Mouse (Mus musculus) cerebellum, postnatal 36 days (tissue): ENCODE data around the gene Bnc2.

ENCODE experiments used
- DNase-seq, 2 experiments: peaks; one replicate each; pipeline ENCODE4 v3.0.0; 2021 to 2022; ENCODE audit warnings: mixed read lengths in 2 of 2

The Bnc2 gene

GRCm38 (mm10) chr4:84632832-84633789, 42.0 kb downstream of the Bnc2 start:
- no peak for DNase-seq

GRCm38 (mm10) chr4:84627616-84628015, 47.5 kb downstream of the Bnc2 start:
- DNase-seq = no peak

- no peak for DNase-seq
Measured at GRCm38 (mm10) chr4:84623312-84623711, 51.8 kb downstream of the Bnc2 start.

- DNase-seq = no peak
Measured at GRCm38 (mm10) chr4:84621785-84622184, 53.3 kb downstream of the Bnc2 start.

- no peak for DNase-seq
Measured at GRCm38 (mm10) chr4:84609861-84610260, 65.2 kb downstream of the Bnc2 start.

- no peak for DNase-seq
Measured at GRCm38 (mm10) chr4:84604461-84604860, 70.6 kb downstream of the Bnc2 start.

DNA sequence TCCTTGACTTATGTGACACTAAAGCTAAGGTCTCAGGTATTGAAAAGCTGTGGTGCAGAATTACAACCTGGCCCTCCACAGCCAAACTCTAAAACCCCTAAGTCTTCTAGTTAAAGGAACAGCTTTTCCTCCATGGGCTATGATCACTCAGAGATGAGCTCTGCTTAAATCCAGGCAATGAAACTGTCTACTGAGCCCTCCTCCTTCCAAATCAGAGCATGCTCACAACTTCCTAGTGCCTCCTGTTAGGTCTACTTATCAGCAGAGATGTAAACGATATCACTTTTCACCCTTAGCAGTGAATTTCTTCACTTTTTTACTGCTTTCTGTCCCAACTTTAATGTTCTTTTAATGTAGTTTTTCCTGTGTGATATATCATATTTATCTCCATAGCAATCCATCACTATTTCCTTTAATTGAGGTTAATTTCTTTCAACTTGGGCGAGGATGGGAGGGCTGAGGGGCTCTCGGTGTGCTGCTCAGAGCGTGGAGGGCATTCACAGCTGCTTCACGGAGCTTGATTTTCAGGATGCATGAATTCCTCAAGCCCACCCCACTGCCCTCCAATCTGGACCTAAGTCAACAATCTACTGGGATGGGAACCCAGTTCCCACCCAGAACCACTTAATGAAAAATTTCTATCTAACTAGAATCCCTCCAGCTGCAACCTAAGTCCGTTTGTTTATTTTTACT, 94.7 kb downstream of the Bnc2 start:
- DNase-seq = no peak

DNA sequence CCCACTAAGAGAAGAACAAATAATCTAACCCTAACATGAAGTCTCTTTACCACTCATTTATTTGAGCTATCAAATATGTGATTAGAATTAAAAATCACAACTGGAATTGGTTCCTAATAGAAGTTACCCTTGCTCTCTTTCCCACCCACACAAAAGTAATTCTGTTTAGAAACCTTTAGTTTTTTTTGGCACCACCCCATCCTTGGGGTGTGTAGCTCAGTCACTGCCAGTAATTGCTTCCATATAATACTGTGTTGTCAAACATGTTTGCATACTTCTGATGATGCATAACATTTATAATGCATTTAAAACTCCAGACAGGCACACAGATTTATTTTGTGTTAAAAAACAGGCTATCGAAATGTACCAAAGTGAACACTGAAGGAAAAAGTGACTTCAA, 96.8 kb downstream of the Bnc2 start:
- no peak for DNase-seq

GRCm38 (mm10) chr4:84566123-84566522, 109.0 kb downstream of the Bnc2 start:
- DNase-seq = no peak

- DNase-seq = peak; percentile 21 to 28
Measured at GRCm38 (mm10) chr4:84545204-84545871, 129.7 kb downstream of the Bnc2 start.

DNA sequence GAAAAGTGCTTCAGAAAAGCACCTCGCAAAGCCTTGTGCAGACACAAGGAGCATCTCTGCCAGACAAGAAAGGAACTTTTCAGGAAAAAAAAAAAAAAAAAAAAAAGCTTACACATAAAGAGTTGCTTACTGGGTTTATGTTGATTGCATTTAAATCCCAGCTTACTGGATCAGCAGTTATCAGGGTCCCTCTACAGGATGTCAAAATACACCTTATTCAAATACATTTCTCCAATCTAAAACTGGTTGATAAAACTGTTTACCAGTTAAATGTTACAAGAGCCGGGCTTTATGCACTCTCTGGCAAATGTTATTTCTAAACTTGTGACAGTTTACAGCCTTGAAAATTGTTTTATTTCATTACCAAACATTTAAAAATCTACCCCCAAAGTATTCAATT, 130.4 kb downstream of the Bnc2 start:
- no peak for DNase-seq

DNA sequence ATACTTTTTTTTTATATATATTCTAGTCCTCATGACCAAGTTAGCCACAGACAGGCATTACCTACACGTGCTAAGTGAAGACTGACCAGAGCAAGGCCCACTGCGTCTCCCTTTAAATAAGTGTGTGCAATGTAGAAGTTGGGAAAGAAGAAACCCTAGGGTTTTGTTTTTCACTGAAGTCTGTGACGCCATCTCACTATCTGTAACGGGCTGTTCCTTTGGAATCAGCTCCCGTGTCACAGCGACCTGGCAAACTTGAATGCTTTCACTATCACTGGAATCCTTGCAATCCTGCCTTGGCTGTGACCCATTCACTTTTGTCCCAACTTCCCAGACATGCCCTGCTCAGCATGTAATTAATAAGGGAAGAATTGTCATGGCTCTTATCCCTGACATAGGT, 134.5 kb downstream of the Bnc2 start:
- no peak for DNase-seq

DNA sequence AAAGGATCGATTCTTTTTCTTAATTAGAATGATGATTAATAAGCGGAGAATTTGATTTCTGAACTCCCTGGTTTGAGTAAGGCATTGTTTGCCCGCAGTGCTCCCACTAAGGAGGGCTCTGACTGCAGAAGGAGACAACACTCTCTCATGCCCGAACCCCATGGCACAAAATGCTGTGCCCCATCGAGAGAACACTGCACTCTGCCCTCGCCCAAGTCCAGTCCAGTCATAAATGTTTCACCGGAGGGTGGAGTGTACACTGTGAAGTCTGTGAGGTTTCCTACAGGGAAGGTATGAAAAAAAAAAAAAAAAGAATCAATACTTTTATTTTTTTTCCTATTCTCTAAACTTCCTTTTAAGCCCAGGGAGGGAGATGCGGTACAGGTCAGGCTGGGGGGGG, 135.7 kb downstream of the Bnc2 start:
- DNase-seq = no peak

DNA sequence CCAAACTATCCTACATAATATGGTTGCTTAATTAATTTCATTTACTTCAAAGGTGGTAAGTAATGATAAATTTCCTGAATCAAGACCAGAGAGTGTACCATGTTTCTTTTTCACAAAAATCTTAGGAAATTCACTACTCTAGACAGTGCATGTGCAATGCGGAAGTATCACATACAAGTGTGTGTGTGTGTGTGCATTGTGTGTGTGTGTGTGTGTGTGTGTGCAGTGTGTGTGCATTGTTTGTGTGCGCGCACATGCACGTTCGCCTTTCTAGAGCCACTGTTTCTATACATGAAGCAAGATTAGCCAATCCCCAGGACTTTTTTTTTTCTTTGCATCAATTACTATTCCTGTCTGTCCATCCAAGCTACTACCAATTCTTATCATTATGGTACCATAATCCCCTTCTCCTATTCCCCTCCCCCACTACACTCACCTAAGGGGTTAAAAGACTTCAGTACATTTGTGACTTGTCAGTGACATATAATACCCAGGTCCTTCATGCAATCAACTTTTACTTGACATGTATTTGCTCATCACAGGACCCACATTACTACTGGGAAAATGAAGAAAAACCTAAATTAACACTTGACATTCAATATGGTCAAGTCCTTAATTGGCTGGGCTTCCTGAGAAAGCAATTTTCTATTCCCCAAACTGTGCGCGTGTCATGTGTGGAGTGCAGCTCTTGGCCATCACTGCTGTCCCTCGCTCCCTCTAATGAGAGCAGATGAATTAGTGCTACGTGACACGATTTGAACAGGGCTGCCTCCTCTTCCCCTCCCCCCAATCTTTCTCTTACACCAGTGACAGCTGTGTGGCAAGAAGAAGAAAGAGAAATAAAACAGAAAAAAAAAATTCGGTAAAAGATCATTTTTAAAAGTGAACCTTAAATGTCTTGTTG, 145.9 kb downstream of the Bnc2 start:
- DNase-seq = no peak

DNA sequence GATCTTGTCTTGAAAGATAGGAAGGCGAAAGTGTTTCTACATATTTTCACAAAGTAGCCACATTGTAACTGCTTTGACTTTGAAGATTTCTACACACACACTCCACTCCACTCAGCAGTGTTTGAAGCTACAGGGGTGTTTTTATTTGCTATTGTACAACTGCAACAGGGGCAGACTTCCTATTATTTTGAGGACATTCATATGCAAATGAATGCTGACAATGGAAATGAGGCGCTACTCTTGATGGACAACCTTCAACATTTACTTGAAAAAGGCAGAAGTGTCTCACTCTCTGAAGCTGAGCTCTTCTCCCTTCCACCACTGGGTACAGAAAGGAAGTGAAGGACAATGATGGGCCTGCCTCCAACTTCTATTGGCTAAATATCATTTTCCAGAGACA, 146.7 kb downstream of the Bnc2 start:
- DNase-seq = no peak

- no peak for DNase-seq
Measured at GRCm38 (mm10) chr4:84527066-84527933, 147.8 kb downstream of the Bnc2 start.

- no peak for DNase-seq
Measured at GRCm38 (mm10) chr4:84523651-84524221, 151.3 kb downstream of the Bnc2 start.

DNA sequence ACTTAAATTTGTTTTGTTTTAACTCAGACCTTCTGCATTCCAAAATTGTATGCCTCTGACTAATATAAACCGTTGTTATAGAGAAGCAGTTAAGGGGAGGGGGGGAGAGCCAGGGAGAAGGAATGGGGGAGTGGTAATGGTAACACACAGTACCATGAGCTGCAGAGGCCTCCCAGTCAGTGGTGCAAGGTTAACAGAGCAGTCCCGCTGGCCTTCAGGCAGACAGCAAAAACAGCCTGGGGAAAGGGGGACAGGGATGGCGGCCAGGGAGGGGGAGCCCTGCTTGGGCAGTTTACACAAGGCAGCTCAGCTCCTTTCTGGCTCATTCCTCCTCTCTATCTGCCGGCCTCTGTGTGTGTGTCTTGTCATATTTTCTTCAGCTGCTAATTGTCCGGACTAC, 151.9 kb downstream of the Bnc2 start:
- no peak for DNase-seq

GRCm38 (mm10) chr4:84521562-84521961, 153.5 kb downstream of the Bnc2 start:
- DNase-seq = no peak

- DNase-seq = no peak
Measured at GRCm38 (mm10) chr4:84510466-84510865, 164.6 kb downstream of the Bnc2 start.

GRCm38 (mm10) chr4:84507551-84507950, 167.5 kb downstream of the Bnc2 start:
- DNase-seq = no peak
